Mouse (Mus musculus) induced T-regulatory cell, adult 2 months (primary cell): ENCODE measurements at regions not wholly inside any gene's neighbourhood (a gene's known extent, or its start where the extent isn't known, plus 50 kb on each side); places are given as distances from the start of the nearest gene placed in this dataset.
"Not testable (repeated sequence)": the region's sequence is repeated elsewhere in the genome, so short reads cannot be mapped to it uniquely, and the experiment has no call there.

ENCODE experiments used
- DNase-seq: peaks from one replicate; pipeline ENCODE4 v3.0.0-alpha.2; 2012; ENCODE audit warnings: low read depth

DNA sequence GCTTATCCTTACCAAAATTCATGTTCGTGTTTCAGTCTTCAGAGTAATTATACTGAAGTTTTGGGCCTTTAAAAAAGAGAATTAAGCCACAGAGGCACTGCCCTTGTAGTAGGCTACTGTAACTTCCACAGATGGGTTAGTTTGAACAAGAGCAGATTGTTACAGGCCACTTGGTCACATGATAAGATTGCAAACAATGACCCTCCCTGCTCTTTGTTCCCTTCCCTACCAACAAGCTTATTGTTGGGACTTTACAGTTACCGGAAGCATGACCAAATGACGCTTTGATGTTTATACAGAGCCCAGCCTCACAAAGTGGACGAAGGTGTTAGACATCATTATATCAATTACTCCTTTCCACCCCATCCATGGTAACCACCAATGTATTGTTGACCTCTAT is 63.9 kb upstream of the Galnt18 start:
- DNase-seq, result no peak

DNA sequence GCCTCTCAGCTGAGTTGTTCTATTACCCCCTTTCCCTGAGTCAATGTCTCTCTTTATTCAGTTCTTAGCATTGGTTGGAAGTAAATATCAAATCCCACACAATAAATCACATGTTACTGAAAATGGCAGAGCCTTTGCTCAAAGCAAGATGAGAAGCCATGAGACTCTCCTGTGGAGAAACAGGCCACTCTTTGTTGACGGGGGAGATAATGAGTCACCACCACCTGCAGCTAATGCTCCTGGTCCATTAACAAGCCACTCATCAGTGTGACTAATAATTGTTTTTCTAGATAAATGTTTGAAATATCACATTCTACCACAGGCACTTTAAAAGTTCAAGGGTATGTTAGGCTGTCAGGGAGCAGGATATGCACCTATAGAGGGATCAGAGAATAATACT is 61.0 kb upstream of the Galnt18 start:
- DNase-seq, result no peak

DNA sequence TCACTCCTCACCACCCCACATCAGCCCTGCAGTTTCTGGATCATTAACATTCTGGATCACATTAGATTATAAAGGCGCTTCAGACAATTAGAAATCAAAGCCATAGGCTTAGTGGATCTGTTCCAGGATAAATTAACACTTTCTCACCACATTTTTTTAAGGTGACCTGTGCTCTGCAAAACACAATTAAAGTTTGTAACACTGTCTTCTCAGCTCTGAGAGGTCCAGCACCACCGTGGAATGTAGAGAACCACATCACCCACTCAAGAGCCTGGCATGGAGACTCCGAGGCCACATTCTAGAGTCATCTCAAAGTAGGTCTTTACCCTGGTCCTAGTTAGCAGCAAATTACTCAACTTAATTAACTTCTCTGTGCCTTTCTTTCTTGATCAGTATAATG is 58.4 kb upstream of the Galnt18 start:
- DNase-seq, result no peak

DNA sequence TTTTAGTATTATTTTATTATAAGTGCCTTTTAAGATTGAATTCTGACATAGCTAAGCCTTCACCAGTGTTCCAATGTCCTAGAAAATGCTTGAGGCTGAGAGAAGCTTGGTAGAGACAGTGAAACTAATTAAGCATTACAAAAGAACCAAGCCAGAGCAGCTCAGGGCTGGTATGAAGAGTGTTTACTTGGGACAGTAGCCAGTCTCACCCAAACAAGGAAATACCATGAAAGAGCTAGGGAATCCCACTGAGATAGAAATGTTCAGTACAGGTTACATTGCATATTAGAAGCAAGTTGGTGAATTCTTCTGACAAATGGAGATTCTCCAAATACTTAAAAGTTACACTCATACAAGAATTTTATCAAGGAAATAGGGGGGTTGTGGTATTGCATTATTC is 54.6 kb upstream of the Galnt18 start:
- not testable (repeated sequence) for DNase-seq

DNA sequence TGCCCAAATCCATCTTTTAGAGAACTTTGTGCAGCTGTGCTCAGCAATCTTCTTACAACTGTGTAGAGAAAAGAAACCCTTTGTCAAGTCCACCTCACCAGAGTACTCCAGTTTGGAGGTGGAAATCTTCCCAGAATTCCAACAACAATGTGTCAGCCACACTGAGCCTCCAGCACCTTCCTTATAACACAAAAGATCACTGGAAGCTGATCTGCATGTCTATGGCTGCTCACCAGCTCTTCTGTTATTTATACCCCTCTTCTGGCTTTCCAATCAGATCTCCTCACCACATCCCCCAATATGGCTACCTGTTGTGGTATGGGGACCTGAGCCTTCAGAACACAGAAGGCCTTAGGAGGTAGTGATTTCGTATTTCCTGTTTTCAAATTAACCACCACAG is 50.2 kb upstream of the Galnt18 start:
- no peak for DNase-seq
